Mouse (Mus musculus): ENCODE measurements at regions not wholly inside any gene's neighbourhood (a gene's known extent, or its start where the extent isn't known, plus 50 kb on each side); places are given as distances from the start of the nearest gene placed in this dataset.

DNA sequence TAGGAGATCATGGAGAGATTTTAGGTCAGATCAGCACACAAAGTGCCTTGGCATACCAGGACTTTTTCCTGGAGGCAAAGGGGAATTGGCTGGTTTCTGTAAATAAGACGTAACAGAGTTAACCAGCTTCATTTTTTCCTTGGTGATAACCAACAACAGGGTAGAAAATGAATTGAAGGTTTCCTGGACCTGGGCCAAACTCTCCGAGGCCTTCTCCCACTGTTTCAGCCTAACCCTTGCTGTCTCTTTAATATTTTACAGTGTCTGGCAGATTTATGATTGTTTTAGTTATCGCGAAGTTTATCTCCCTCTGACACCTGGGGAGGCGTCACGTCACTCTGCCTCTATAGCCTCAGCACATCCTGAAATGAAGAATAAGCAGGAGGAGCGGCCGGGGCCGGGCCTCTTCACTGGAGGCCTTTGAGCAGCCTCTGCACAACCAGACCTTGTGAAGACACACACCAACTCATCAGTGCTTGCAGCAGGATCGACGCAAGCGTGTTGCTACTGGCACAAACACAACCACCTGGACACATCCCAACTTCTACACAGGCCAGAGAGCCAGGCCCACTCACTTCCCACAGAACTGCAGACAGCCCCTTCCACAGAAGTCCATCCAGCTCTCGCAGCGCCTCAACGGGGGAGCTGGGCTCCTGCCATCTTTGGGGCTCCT lies 331.0 kb upstream of the Rsrc1 start:
- TF ChIP-seq GATA1 (IDR thresholded peaks at IDR 0.05; ENCODE audit: low read length) (no peak), TAL1 (IDR thresholded peaks at IDR 0.05; ENCODE audit: low read length) (no peak)

All from erythroblast, embryonic 14.5 days (primary cell).